Mouse (Mus musculus) testis, postnatal 10 days (tissue): ENCODE results near the gene Eppin.
"Not testable (repeated sequence)": the region's sequence is repeated elsewhere in the genome, so short reads cannot be mapped to it uniquely, and the experiment has no call there.

ENCODE experiments used
- DNase-seq: peaks from one replicate; pipeline ENCODE4 v3.0.0; 2021; ENCODE audit warnings: low spot score

The Eppin gene

DNA sequence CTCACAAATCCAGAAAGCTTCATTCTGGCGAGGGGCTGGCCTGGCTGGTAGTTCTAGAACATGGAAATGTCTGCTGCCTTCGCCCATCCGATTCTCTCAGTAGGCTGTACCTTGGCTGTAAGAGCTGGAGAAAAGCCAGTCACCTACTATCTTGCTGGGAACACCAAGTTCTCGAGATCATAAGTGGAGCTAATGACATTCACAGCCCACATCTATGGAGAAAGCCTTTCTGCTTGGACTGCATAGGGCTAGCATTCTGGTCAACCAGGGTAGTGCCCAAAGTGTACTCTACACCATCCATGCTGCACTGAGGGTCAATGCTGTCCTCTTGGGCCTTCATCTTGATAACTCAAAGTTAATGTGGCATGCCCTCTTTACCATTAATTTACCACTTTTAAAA, at the start of gene Eppin:
TSS of gene Eppin (minus strand) at position 101 of the 400 bp plus-strand sequence.
- DNase-seq, result no peak

DNA sequence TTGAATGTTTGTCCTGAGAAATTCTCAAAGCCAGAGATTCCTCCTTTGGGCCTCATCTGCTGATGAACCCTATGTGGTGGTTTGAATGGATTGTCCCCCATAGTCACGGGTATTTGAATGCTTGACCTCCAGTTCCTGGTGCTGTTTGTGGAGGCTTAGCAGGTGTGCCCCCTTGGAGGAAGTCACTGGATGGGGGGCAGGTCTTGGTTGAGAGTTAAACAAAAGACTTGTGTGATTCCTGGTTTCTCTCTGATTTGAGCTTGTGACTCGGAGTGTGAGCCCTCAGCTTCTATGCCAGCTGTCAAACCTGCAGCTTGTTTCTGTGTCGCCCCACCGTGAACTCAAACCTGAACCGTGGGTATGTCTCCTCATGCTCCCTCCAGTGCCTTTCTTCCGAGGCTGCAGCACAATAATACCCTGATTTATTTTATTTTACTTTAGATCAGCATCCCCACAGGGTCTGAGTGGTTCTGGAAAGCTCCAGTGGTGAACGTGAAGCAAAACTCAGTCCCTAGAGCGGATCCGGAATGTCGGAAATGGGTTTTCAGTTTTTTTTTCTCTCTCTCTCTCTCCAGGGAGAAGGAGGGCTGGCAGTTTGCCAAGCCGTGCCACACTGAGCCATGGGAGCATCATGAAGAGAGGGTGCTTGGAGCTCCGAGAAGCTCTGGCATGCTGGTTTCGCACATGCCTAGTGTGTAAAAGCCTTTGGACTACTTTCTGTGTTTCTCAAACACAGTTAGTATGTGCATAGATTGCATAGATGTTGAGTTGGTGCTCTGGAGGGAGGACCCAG, 48.7 kb upstream of the Eppin start:
- peak; percentile 71 for DNase-seq

DNA sequence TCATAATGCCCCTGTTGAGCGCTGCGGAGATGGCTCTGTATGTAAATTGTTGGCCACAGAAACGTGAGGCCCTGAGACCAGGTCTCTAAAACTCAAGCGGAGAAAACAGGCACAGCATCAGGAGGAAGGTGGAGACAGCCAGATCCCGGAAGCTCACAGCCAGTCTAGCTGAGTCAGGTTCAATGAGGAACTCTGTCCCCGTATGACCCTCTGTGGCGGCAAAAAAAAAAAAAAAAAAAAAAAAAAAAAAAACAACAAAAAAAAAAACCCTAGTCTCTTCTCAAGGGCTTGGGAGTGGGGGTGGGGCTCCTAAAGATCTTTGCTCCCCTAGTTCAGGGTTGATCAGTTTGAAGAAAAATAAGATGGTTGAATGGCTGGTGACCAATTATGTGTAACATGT, 47.7 kb upstream of the Eppin start:
- DNase-seq, result no peak

DNA sequence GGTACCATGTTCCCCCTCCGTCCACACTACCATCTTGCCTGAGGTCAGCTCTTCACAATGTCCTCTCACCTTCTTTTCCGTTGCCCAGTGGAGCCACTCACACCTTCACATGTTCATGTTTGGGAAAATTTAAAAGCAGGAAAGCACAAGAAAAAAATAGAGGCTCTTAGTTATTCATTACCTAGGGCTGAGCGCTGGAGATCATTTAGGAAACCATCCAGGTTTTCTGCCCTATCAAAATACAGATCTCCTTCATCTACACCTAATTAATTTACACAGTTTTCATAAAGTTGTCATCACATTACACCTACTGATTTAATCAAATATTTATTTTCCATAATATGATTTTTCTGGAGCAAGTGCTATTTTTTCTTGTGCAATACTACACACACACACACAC, 45.3 kb upstream of the Eppin start, which contains the start of gene Wfdc16:
TSS of gene Wfdc16 (minus strand) at position 101 of the 400 bp plus-strand sequence.
- DNase-seq, result no peak

DNA sequence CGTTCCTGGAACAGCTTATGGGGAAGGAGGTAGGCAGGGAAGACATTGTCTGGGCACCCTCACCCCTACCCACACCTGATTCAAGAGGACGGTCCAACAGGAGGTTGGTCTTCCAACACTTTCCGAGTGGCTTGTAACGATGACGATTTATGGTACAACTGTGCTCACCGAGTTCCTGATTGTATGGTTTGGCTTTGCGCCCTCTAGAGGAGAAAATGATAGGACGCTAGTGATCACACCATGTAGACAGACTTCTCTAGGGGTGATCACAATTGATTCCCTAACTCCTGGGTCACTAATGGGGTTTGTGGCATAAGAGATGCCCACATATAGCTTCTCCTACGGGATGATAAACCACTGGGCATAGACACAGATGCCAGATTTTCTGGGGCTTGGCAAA, 41.9 kb upstream of the Eppin start:
- no peak for DNase-seq

DNA sequence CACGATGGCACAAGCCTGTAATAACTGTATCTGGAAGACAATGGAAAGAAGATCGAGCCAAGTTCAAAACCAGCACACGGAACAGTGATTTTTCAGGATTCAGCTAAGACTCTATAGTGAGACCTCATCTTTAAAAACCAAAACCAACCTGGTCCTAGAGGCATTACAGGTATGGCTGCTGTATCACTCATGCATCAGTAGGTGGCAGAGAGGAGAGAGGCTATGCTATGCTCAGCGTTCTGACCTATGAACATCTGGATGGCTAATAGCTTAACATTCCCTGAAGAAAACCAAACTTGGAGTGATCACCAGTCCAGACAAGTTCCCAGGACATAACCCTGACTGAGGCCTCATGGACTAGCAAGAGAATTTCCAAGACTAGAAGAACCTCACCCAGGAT, 28.4 kb upstream of the Eppin start:
- DNase-seq, result no peak

DNA sequence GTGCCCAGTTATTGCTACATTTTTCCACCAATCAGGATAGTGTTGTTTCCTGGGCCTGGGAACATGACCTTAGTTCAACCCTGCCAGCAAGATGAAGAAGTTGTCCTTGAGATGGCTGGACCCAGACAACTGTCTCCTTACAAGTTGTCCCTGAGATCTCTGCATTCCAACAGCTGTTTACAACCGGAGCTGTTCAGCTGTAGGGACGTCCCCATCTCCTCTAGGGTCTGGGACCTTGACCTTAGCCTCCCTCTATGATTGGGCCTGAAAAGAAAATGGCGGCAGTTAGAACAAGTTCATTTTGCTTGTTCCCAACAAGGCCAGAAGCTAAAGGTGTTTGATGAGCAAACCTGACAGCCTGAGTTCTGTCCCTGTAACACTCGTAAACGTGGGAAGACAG, 25.7 kb upstream of the Eppin start:
- no peak for DNase-seq

DNA sequence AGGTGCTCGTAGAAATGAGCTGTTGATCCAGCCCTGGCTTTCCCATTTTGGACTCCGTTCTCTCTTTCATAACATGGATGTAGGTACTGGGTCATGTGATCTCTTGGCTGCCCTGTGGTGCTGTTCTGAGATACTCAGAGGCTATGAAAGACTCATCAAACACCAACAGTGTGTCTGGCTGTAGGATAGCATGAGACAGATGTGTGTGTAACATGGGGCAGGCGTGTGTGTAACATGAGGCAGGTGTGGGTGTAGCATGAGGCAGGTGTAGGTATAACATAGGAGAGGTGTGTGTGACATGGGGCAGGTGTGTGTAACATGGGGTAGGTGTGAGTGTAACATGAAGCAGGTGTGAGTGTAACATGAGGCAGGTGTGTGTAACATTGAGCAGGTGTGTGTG, 22.0 kb upstream of the Eppin start:
- DNase-seq, result no peak

DNA sequence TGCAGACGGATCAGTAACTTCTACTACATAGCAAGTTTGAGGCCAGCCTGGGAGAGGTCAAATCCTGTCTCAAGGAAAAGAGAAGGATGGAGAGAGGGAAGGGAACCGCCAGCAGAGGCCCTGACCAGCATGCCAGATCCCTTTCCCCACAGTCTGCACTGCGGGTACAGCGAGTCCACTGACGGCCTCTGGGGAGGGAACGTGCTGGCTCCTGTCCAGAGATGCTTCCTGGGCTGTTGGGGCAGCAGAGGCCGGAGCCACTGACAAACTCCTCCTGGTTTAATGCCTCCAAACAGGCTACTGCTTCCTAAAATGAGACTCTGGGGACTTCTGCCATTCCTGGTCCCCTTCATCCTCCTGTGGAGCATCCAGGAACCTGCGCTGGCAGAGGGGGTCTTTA, 20.1 kb upstream of the Eppin start, which contains the start of the genes Wfdc6b and Wfdc8:
TSS of gene Wfdc6b (plus strand) at position 52 of the 400 bp plus-strand sequence.
TSS of gene Wfdc8 (minus strand) at position 156 of the 400 bp plus-strand sequence.
- peak; percentile 94 for DNase-seq

DNA sequence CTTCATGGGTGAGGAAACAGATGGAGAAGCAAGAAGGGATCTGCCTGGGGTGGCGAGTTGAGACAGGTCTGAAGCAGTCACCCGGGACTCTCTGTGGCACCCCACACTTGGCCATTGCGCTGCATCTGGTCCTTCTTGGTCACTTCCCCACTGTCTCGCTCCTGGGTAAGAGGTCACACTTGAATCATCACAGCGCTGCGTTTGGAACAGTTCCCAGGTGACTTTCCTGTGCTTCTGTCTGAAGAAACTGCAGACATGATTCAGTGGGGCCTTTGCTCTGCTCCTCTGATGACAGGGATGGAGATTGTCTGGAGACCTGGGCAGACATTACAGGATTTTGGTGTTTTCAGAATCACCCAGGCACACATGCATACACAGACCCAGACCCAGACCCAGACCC, 15.4 kb upstream of the Eppin start:
- no peak for DNase-seq

DNA sequence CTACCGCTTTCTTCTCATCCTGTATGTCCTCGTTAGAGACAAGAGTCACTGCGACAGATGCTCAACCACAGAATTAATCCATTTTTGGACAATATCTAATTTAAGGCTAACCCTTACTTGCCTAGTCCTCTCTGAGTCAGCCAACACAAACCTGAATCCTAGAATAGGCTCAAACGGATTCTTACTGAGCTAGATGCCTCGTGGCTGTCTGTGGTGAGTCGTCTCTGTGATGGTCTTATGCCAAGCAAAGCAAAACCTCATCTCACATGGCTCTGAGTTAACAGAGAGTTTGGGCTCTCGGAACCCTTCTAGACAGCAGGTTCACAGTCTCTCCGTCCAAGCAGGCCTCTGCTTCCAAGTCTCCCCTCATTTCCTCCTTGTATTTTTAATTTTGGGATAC, 11.0 kb upstream of the Eppin start:
- no peak for DNase-seq

DNA sequence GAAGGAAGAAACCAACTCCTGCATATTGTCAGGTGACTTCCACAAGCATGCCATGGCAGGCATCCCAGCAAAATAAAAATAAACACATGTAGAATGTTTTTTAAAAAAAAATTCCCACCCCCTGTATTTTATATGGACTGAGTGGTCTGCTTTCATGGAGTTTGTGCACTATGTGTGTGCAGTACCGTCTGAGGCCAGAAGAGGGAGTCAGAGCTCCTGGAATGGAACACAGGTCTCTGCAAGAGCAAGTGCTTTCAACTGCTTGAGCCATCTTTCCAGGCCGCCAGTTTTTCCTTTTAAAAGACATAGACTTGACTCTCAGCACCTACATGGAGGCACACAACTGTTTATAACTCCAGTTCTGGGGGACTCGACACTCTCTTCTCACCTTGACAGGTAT, 10.1 kb upstream of the Eppin start:
- no peak for DNase-seq

DNA sequence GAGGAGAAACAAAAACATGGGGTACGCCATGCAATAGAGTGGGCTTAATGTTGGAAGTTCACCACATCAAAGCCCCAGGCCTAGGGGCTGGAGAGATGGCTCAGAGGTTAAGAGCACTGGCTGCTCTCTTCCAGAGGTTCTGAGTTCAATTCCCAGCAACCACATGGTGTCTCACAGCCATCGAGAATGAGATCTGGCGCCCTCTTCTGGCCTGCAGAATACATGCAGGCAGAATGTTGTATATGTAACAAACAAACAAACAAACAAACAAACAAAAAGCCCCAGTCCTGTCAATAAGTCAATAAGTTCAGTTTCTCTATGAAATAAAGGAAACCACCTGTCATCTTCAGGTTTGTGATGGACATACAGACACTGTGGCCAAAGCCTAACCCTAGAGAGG, 6.8 kb upstream of the Eppin start:
- no peak for DNase-seq

DNA sequence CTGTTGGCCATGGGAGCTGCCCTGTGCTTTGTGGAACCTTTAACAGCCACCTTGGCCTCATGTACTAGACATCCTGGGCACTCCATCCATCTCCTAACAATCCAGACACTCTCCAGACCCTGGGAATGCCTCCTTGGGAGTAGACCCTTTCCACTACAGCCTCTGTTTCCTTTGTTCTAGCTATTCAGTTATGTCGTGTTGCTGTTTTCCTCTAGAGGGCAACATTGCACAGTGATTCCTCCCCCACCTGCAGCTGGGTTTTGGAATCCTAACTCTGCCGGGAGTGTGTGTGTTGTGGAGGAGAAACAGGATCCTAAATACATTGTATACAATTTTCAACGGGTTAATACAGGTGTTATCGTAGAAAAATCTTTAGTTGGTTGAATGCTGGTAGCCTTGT, 1.4 kb downstream of the Eppin start:
- no peak for DNase-seq

DNA sequence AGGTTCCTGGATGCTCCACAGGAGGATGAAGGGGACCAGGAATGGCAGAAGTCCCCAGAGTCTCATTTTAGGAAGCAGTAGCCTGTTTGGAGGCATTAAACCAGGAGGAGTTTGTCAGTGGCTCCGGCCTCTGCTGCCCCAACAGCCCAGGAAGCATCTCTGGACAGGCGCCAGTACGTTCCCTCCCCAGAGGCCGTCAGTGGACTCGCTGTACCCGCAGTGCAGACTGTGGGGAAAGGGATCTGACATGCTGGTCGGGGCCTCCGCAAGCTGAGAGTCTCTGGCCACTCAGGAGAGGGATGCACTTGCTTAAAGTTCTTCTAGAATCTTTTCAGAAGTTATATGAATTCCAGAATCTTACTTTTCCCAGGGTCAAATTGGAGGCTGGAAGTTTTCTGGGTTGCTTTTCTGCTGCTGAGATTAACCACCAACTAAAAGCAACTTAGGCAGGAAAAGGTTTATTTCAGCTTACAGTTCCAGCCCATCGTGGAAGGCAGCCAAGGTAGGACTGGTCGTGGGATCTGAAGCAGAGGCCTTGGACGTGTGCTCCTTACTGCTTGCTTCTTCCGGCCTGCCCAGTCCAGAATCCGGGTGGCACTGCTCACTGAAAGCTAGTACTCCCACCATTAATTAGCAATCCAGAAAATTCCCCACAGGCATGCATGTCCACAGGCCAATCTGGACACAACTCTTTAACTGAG, 8.2 kb downstream of the Eppin start, which contains the start of gene Wfdc6a:
TSS of gene Wfdc6a (minus strand) at position 423 of the 701 bp plus-strand sequence.
- DNase-seq, result peak; percentile 82

DNA sequence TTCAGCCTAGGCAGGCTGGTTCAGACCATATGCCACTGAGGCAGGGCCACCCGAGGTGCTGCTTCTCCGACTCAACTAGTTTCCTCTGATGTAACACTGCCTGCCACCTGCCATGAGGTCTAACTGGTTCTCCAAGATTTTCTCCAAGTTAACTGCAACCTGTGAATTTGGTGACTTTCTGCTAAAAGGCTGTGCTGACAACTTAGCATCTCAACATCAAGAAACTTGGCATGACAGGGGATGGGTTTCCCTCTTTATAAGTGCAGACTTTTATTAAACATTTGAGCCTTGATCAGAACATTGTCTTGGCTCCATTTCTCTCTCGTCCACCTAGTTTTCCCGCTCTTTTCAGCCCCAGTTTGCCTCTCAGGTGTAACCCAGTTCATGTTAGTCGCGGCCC, 20.0 kb downstream of the Eppin start, which contains the start of gene Spint3:
TSS of gene Spint3 (minus strand) at position 101 of the 400 bp plus-strand sequence.
- DNase-seq, result not testable (repeated sequence)

DNA sequence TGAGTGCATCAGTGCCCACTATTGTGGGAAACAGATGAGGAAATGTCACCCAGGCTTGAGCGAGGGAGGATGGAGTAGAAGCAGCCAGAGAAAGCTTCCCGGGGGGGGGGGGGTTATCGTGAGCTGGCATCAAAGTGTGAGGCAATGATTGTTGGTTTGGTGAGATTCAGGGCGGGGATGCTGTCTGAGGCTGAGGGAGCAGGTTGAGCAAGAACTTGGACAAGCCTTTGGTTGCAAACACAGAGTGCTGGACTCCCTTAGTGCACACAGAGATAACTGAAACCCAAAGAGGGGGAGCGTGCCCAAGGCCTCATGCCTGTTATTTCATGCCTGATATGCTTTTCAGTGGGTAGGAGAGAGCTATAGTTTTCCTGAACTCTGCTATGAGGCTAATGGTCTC, 25.9 kb downstream of the Eppin start:
- DNase-seq, result no peak

DNA sequence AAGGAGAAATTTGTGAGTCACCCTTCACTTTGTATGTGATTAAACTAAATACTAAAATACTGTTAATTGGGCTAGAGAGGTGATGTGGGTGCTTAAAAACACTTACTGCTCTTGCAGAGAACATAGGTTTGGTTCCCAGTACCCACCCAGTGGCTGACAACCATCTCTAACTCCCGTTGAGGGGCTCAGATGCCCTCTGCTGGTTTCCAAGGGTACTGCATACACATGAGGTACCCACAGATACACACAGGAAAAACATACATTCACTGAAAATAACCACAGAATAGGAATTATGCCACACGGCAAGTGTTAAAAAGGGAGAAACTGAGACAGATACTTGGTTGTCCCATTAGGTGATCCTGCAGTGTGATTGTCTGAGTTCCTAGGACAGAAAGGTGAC, 26.4 kb downstream of the Eppin start:
- no peak for DNase-seq

DNA sequence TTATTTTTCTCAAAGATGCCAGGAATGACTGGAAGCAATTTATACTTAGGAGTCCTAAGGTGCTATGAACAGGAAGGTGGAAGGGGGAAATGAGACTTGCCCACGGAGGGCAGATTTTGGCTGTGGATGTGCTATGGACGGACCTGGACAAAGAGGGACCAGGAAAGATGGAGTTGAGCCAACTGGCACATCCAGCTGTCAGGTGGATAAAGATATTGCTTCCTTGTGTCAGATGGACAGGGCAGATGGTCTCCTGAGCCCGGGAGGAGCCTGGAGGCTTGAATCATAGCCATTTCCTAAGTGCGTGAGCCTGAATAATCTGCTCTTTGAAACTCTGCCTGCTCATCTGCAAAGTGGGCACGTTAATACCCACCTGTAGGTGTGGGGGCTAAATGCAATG, 29.0 kb downstream of the Eppin start:
- no peak for DNase-seq

DNA sequence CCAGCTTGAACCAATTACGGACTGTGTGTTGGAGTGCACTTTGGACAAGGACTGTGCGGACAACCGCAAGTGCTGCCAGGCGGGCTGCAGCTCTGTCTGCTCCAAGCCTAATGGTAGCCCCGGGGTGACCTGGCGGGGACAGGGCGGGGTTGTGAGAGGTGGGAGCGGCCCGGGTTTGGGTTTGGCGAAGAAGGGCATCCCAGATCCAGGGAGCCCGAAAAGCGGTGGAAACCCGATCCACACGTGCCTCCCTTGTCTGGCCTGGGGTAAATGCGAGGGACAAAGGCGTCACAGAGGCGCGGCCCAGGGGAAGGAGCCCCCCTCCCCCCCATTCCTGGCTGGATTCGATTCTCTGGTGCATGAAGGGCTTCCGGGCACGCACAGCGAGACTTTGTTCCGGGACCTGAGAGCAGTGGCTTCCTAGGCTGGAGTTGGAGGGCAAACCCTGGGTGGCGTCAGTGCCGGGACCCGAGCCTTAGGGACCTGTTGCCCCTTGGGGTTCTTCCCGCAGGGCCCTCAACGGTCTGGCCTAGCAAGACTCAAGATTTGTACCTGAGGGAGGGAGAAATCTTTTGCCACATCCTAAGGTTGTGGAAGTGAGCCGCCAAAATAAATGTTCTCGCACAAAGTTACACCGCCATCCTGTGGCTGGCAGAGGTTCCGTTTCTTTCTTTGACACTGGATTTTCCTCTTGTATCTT, 29.9 kb downstream of the Eppin start:
- peak; percentile 66 for DNase-seq

DNA sequence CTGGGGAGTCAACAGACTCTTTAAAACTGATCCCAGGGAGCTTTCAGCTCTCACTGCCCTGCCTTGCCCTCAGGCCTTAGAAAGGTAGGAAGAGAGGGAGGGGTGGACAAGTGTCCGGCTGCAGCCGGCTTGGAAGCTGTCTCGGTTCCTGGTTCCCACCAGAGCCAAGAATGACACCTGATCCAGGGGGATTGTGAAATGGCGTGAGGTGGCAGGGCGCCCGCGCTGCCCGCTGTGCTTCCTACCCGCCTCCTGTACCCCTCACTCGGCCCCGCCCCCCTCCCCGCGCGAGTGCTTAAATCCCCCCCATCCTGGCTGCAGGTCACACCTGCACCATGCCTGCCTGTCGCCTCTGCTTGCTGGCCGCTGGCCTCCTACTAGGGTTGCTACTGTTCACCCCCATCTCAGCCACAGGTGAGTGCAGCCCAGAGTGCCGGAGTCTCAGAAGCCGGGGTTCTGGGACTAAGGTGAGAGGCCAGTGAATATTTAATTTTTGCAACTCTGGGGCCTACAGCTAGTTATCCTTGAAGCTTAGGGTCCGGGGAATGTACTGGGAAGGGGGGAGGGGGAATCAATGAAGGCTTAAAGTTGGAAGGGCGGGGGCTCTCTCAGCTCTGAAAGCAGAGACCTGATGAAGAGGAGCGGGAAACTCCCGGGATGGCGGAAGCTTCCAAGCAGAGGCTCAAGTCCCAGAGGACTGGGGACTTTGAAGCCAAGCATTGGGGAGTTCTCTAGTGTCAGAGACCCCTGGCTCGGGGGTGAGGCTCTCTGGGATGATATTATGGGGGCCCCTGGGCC, 30.8 kb downstream of the Eppin start, which contains the start of gene Wfdc2:
TSS of gene Wfdc2 (plus strand) at position 23 of the 798 bp plus-strand sequence.
- DNase-seq, result no peak

DNA sequence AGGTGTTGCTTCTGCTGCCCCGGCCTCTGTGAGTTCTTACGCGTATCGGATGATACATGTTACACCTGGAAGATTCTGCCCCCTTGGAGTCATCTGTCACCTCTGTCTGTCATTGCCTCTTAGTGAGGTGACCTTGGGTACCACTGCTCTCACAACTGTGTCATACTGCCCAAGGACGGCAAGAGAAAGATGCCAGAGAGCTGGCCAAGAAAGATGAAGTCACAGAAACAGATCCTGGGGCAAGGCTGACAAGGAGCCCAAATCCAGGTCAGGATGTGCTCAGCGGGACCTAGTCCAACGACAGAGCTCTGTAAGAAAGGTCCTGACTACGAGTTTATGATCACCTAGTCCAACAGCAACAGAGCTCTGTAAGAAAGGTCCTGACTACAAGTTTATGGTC, 33.3 kb downstream of the Eppin start:
- DNase-seq, result no peak
